Mouse (Mus musculus) lung, postnatal 14 days (tissue): Measurements from ENCODE around the gene Phgr1.

Experiments
- DNase-seq: peaks from one replicate; pipeline ENCODE4 v3.0.0; 2021

Gene Phgr1

DNA sequence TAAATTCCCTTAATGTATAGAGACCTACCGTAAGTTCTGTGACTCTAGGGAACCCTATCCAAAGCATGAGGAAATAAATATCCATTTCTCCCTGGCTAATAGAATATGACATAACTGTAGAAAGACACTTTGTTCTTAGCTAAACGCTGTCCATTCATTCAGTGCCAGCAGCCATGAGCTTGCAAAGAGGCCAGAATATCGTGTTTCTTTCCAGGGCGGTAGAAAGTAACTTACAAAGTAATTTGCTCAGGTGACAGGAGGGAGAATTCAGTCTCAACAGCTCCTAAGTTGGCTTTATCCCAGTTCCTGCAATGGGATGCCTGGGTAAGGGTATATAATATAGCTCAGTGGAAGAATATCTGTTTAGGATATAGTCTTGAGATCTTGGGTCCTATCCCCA lies 51.8 kb downstream of the Phgr1 start:
- no peak for DNase-seq
